Mouse (Mus musculus) liver, embryonic 13.5 days (tissue): ENCODE results near the gene H2afz. TPM values are rescaled to one million over a fixed set of nuclear protein-coding genes. Genes with fewer than 3 reads are reported as not detected.

Experiments used
- polyA plus RNA-seq: library from polyadenylated mRNA; unstranded; fragments of >200 nt; fragmentation: Nextera tagmentation; extraction: Ambion mirVana; gene quantifications from 2 replicates; pipeline ENCODE4 v1.2.1, GENCODE M21; 2015

H2afz gene
- polyA plus RNA-seq, 1 experiment from 2014 or later = 1,513 TPM

Other genes with a start within 250 kb of the H2afz start
- gene Ddit4l, start 242.9 kb upstream of the H2afz start, polyA plus RNA-seq = 0.37 and 0.58 TPM in 2 replicates
- not detected in 2 replicates for gene Gm21962, start 193.0 kb upstream of the H2afz start, polyA plus RNA-seq
- 5.7 and 6.0 TPM in 2 replicates for gene Dnajb14, start 3.2 kb downstream of the H2afz start, polyA plus RNA-seq
- gene Lamtor3, start 54.0 kb downstream of the H2afz start, polyA plus RNA-seq = 65.6 and 78.3 TPM in 2 replicates
- gene Dapp1, start 117.1 kb downstream of the H2afz start, polyA plus RNA-seq = 14.0 and 20.3 TPM in 2 replicates
- 0.02 and 0.06 TPM in 2 replicates for gene 1110002E22Rik, start 200.6 kb downstream of the H2afz start, polyA plus RNA-seq
- not detected in 2 replicates for gene Gm5105, start 202.9 kb downstream of the H2afz start, polyA plus RNA-seq